Mouse (Mus musculus) MN1 (cell line): ENCODE data around the gene Otop2.

Experiments
- DNase-seq: peaks from one replicate; pipeline ENCODE4 v3.0.0-alpha.2; 2016; ENCODE audit warnings: low spot score

The Otop2 gene

GRCm38 (mm10) chr11:115276780-115277603, 30.0 kb upstream of the Otop2 start, which contains the start of gene Fdxr:
Gene Fdxr (minus strand): TSS chr11:115277050.
- peak; percentile 99 for DNase-seq

- DNase-seq = no peak
These were observed 29.4 kb upstream of the Otop2 start for GRCm38 (mm10) chr11:115277604-115277975.

- DNase-seq = no peak
These were observed 28.8 kb upstream of the Otop2 start for GRCm38 (mm10) chr11:115278176-115278575.

- no peak for DNase-seq
These were observed 27.2 kb upstream of the Otop2 start for GRCm38 (mm10) chr11:115279726-115280125.

GRCm38 (mm10) chr11:115282295-115282694, 24.7 kb upstream of the Otop2 start:
- DNase-seq = peak; percentile 42

- no peak for DNase-seq
These were observed 24.1 kb upstream of the Otop2 start for GRCm38 (mm10) chr11:115282723-115283485.

GRCm38 (mm10) chr11:115283486-115283765, 23.5 kb upstream of the Otop2 start:
- DNase-seq = no peak

- no peak for DNase-seq
These were observed 22.9 kb upstream of the Otop2 start for GRCm38 (mm10) chr11:115283891-115284620.

GRCm38 (mm10) chr11:115285282-115285681, 21.7 kb upstream of the Otop2 start:
- DNase-seq = no peak

GRCm38 (mm10) chr11:115286201-115286993, 20.6 kb upstream of the Otop2 start:
- DNase-seq = no peak

GRCm38 (mm10) chr11:115287386-115287785, 19.6 kb upstream of the Otop2 start:
- DNase-seq = no peak

- no peak for DNase-seq
These were observed 18.7 kb upstream of the Otop2 start for GRCm38 (mm10) chr11:115288305-115288704.

- DNase-seq = no peak
These were observed 17.1 kb upstream of the Otop2 start for GRCm38 (mm10) chr11:115289885-115290284.

GRCm38 (mm10) chr11:115290314-115290713, 16.6 kb upstream of the Otop2 start:
- DNase-seq = no peak

GRCm38 (mm10) chr11:115290919-115291318, 16.0 kb upstream of the Otop2 start:
- DNase-seq = peak; percentile 87

GRCm38 (mm10) chr11:115291503-115291902, 15.5 kb upstream of the Otop2 start:
- no peak for DNase-seq

GRCm38 (mm10) chr11:115292631-115293375, 14.2 kb upstream of the Otop2 start:
- DNase-seq = no peak

- DNase-seq = no peak
These were observed 11.0 kb upstream of the Otop2 start for GRCm38 (mm10) chr11:115295939-115296338.

- peak; percentile 43 for DNase-seq
These were observed 10.3 kb upstream of the Otop2 start for GRCm38 (mm10) chr11:115296471-115297210.

- peak; percentile 86 for DNase-seq
These were observed 9.6 kb upstream of the Otop2 start, which contains the start of gene Fads6 for GRCm38 (mm10) chr11:115297214-115297826. Gene Fads6 (minus strand): TSS chr11:115297663.
